Mouse (Mus musculus): ENCODE measurements around the gene Rem2.

GRCm38 (mm10) chr14:54427696-54428095, 48.2 kb upstream of the Rem2 start:
- TF ChIP-seq GATA1 (IDR thresholded peaks at IDR 0.05; ENCODE audit: borderline replicate concordance, low read length) (no peak), FLI1 (IDR thresholded peaks at IDR 0.05; ENCODE audit: low read length) (no peak)
